Mouse (Mus musculus) c-Kit-positive CD71-positive TER-119-positive erythroid progenitor cells, embryonic 14.5 days (primary cell): ENCODE results near the gene E130208F15Rik.
A peak's percentile ranks its signal among the peaks of the same experiment; 100 is the strongest.

Experiments
- DNase-seq: peaks from one replicate; pipeline ENCODE4 v3.0.0-alpha.2; 2013; ENCODE audit warnings: low spot score

The E130208F15Rik gene

DNA sequence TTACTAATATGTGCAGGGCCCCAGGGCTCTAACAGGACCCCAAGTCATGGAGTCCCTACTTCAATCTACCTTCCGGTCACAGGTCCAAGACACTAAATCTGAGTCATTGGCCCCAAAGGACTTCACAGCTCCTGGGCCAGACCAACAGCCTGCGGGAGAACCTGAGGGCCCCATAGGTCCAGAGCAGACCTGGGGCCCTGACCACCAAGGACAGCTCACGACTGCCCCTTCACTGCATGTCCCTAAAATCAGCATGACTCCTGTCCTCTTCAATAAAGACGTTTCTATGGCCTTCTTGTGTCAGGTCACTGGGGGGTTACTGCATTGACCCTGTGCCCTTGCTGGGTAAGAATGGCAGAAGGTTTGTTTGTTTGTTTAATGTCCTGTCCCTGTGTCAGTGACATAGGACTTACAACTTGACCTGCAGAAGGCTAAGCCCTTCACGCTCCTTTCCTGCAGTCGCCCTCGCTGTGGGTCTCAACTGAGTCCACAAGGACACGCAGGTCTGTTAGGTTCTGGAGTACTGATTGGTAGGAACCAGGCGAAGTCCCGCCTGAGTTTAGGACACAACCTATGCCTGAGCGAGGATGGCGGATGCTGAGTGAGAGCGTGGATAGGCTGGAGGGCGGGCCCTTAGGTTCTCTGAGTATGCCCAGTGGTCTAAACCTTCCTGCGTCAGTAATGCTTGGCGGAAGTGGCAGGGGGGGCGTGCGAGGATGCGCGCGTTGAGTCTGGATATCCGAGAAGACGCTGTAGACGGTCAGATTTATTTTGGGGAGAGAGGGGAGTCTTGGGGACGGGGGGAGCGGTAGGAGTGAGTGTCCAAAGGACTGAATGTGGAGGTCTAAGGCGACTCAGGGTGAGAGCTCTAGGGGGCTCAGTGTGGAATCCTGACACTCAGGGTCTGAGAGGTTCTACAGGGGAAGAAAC, 13.2 kb upstream of the E130208F15Rik start, which contains the start of gene Alkbh6:
Alkbh6 (plus strand) TSS at position 642 of the 930 bp plus-strand sequence.
- peak; percentile 85 for DNase-seq

DNA sequence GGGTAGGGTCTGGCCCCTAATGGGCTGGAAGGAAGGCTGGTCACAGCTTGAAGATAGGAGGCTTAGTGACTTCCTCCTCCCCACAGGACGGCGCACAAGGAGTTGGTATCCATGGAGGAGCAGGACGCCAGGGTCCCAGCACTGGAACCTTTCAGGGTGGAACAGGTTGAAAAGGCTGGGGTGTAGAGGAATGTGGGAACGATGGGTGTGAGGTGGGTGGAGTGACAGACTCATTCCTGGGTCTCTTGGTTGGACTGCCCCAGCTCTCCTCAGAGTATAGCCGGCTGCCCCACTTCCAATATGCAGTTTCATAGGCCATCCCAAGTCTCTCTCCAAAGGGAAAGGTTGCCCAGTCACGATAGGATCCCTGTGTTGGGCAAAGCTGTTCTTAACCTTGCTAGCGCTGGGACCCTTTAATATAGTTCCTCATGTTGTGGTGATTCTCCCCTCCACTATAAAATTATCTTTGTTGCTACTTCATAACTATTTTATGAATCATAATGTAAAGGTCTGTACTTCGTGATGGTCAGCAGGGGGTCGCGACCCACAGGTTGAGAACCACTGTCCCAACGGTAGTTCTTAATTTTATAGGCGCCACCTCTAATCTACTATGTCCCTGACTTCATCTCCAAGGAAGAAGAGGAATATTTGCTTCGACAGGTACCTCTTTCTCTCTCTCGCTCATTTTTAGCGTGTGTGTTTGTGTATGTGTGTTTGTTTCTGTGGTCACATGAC, 12.0 kb upstream of the E130208F15Rik start:
- no peak for DNase-seq

DNA sequence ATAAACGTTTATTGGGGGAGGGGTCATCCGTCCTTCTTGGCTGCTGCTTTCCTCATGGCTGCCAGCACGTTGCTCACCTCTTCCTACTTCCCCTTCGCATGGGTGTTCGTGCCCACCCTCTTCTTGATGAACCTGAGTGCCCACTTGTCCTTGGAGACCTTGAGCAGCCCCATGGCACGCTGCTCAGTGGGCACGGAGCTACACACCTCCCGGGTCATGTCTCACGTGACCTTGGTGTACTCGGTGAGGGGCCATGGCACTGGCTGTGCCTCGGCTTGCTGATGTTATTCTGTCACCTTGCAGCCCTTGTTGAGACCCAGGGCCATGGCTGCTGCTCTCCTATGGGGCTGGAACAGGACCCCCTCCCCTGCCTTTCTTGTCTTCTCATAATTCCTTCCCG, 11.4 kb upstream of the E130208F15Rik start:
- DNase-seq, result no peak

GRCm38 (mm10) chr7:30313666-30314320, 7.7 kb upstream of the E130208F15Rik start:
- DNase-seq, result no peak

- no peak for DNase-seq
Measured at GRCm38 (mm10) chr7:30314721-30315155, 6.8 kb upstream of the E130208F15Rik start, which contains the start of gene Syne4. TSS of gene Syne4 (plus strand) at chr7:30314807.

DNA sequence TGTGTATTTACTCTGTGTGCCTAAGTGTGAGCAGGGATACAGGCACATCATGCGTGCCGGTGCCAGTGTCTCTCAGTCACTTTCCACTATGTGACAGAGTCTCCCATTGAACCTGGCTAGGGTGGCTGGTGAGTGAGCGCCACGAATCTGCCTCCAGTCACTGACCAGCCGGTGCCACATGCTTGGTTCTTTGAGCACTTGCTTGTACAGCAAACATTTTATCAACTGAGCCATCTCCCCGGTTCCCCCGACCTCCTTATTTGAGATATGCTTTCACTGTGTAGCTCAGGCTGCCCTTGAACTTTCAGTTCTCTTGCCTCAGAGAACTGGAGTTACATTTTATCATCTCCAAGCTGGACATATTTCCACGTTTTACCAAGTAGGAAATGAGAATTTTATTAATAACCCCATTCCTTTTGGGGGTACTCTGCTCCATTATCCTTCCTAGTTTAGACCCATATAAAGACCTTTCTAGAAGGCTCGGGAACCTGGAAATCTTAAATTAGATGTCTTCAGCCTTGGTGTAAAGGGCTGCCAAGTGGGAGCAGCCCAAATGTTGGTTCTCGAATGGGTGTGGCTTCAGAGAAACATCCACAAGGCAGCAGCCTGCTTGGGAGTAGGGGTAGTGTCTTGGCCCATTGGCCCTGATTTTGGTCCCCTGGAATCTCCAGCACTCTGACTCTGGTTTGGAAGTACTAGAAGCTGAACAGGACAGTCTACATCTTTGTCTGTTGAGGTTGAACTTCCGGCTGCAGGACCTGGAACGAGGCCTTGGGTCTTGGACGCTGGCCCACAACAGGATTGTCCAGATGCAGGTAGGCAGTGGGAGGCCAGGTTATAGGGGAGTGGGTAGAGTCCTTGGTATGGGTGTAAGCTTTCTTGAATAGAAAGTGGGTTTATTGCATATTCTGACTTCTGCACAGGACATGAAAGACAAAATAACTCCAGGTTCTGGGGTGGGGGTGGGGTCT, 5.7 kb upstream of the E130208F15Rik start:
- DNase-seq, result no peak

- DNase-seq, result no peak
Measured at GRCm38 (mm10) chr7:30318142-30318541, 3.4 kb upstream of the E130208F15Rik start.

DNA sequence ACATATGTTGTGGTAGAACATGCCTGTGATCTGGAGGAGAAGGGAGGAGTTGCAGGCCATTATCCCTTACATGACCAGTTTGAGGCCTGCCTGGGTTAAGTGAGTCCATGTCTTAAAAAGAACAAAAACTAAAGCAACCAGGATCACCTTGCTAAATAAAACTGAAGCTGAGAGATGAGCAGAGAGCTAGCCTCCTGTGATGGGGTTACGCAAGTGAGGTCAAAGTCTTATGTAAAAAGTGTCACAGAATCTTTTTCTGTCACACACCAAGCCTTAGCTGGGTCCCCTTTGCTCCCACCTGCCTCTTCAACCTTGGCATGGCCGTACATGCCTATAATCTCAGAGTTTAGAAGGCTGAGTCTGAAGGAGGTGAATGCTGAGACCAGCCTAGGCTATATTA, 594 bp upstream of the E130208F15Rik start:
- no peak for DNase-seq

GRCm38 (mm10) chr7:30322285-30322667, 736 bp downstream of the E130208F15Rik start:
- peak; percentile 95 for DNase-seq

GRCm38 (mm10) chr7:30322865-30323264, 1.3 kb downstream of the E130208F15Rik start:
- DNase-seq, result peak; percentile 50

DNA sequence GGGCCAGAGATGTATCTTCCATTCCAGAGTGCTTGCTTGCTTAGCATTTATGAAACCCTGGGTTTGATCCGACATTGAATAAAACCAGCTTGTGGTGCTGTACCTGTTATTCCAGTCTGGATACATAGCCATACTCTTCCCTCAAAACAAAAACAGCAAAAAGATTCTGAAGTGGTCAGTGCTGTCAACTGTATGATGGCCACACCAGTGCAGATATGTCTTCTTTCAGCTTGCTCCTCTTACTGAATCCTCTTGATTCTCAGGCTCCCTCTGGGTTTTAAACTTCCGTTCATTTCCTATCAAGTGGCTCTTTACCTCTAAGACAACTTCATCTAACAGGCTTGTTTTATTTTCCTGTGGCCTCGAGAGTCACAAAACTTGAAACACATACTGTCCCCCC, 2.3 kb downstream of the E130208F15Rik start, which contains the start of gene Sdhaf1:
Sdhaf1 (minus strand) TSS at position 101 of the 400 bp plus-strand sequence.
- DNase-seq, result no peak

- DNase-seq, result no peak
Measured at GRCm38 (mm10) chr7:30324300-30324944, 2.9 kb downstream of the E130208F15Rik start.

GRCm38 (mm10) chr7:30325364-30325763, 3.8 kb downstream of the E130208F15Rik start:
- DNase-seq, result peak; percentile 67

GRCm38 (mm10) chr7:30326427-30326826, 4.9 kb downstream of the E130208F15Rik start:
- DNase-seq, result no peak

GRCm38 (mm10) chr7:30327140-30327539, 5.6 kb downstream of the E130208F15Rik start:
- DNase-seq, result no peak

GRCm38 (mm10) chr7:30328379-30328778, 6.8 kb downstream of the E130208F15Rik start:
- DNase-seq, result no peak

GRCm38 (mm10) chr7:30331887-30332286, 10.3 kb downstream of the E130208F15Rik start:
- peak; percentile 65 for DNase-seq

DNA sequence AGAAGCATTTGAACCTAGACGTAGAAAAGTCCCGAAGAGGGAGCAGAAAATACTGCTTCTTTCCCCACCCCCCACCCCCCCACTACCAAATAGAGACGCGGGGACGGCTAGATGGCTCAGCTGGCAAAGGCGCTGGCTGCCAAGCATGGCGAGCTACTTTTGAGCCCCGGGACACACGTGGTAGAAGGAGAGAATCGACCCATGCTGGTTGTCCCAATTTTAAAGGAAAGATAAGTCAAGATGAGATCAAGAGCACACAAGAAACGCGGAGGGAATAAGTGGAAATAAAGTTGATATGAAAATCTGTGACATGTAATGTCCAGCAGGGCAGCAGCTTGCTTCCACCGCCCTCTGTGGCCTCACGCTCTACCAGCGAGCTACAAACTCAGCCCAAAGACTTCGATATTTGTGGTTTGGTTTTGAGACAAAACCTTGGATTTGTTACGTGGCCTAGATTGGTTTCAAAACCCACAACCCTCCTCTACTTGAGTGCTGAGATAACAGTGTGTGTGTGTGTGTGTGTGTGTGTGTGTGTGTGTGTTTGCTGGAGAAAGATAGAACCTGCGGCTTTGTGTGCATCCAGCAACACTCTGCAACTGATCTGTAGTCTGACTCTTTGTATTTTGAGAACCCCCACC, 11.2 kb downstream of the E130208F15Rik start:
- no peak for DNase-seq

GRCm38 (mm10) chr7:30333436-30333835, 11.9 kb downstream of the E130208F15Rik start:
- no peak for DNase-seq

DNA sequence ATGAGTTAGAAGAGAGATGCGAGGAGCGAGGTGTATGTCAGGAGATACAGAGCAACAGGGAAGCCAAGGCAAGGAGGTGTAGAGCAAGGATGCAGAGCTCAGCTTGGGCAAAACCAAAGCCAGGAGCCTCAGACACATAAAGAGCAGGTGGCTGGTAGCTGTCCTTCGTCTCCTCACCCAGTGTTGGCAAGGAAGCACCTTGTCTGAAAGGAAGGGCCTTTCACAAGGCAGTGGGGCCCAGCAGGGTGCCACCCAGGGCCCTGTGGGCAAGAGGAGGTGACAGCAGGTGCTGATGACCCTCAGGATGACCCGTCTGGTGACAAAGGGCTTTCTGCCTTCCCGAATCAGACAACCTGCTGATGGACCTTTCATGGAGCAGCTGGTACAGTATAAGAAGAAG, 13.0 kb downstream of the E130208F15Rik start:
- DNase-seq, result no peak
